Mouse (Mus musculus): ENCODE measurements around the gene H2-T23.
A peak's percentile ranks its signal among the peaks of the same experiment; 100 is the strongest.

DNA sequence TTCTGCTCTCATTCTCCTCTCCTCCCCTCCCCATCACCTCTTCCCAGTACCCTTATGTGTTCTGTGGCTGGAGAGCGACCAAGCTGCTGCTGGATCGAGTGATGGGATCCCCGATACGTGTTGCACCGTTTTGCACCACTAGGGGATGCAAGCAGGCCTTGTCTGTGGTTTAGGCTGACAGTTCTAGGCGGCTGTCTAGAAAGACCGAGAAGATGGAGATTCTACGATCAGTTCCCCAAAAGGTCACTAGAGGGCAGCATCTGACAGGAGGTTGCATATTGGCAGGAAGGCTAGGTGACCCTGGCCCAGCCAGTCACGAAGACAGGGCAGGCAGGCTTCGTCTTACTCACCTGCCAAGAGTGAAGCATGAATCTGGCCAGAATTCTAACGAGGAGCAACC, 35.7 kb downstream of the H2-T23 start:
- TF ChIP-seq CTCF (IDR thresholded peaks at IDR 0.05 in 2 of 3, conservative IDR thresholded peaks at IDR 0.05 in 1 of 3; ENCODE audit: control insufficient read depth in 1 of 3, insufficient read depth in 1 of 3, low read depth in 2 of 3, low read length in 3 of 3, poor library complexity in 1 of 3, severe bottlenecking in 1 of 3) (peak; percentile 64 to 100 (median 100)), CHD2 (IDR thresholded peaks at IDR 0.05; ENCODE audit: low read length) (no peak), EP300 (IDR thresholded peaks at IDR 0.05; ENCODE audit: low read depth in 1 of 2, low read length in 2 of 2) (no peak; a peak in 2 of 4 replicates), KAT2A (conservative IDR thresholded peaks at IDR 0.05; ENCODE audit: low read depth, low read length) (no peak), MEF2A (IDR thresholded peaks at IDR 0.05; ENCODE audit: extremely low read depth, insufficient replicate concordance, low read depth, low read length, poor library complexity, severe bottlenecking) (no peak), POLR2A (IDR thresholded peaks at IDR 0.05; ENCODE audit: control insufficient read depth in 1 of 2, insufficient read depth in 1 of 2, low read depth in 1 of 2, low read length in 2 of 2, poor library complexity in 1 of 2) (0 out of 4 replicates have a peak, but pooled peaks of 1 of the 2 experiments have one; percentile 36)

Data from MEL (cell line).